Mouse (Mus musculus) forebrain, embryonic 12.5 days (tissue): ENCODE data around the gene Ppm1h. TPM values are rescaled to one million over a fixed set of nuclear protein-coding genes. Genes with fewer than 3 reads are reported as not detected.

Experiments
- ATAC-seq: fragments of 200-750 bp; cut with Nextera tagmentation; 2 replicates; pipeline ENCODE4 v1.8.0; 2017; ENCODE audit warnings: moderate TSS enrichment; ENCODE audit not compliant: low FRiP score
- H3K27ac ChIP-seq: fragments of 300-500 bp; sonication (generic); 2 replicates; pipeline ENCODE4 v1.5.1; 2016; ENCODE audit warnings: mild to moderate bottlenecking
- H3K27me3 ChIP-seq: fragments of 300-500 bp; sonication (generic); 2 replicates; pipeline ENCODE4 v1.6.1; 2016; ENCODE audit warnings: mild to moderate bottlenecking
- H3K36me3 ChIP-seq: fragments of 300-500 bp; sonication (generic); replicated peaks from 2 replicates; pipeline ENCODE4 v1.6.1; 2016; ENCODE audit warnings: mild to moderate bottlenecking
- H3K4me1 ChIP-seq: fragments of 300-500 bp; sonication (generic); 2 replicates; pipeline ENCODE4 v1.6.1; 2016
- H3K4me2 ChIP-seq: fragments of 300-500 bp; sonication (generic); 2 replicates; pipeline ENCODE4 v1.6.1; 2016; ENCODE audit warnings: mild to moderate bottlenecking, moderate library complexity
- H3K4me3 ChIP-seq: fragments of 300-500 bp; sonication (generic); replicated peaks from 2 replicates; pipeline ENCODE4 v1.5.1; 2016; ENCODE audit warnings: mild to moderate bottlenecking
- H3K9ac ChIP-seq: fragments of 300-500 bp; sonication (generic); 2 replicates; pipeline ENCODE4 v1.6.1; 2016; ENCODE audit warnings: mild to moderate bottlenecking
- H3K9me3 ChIP-seq: fragments of 300-500 bp; sonication (generic); 2 replicates; pipeline ENCODE4 v1.6.1; 2016
- WGBS: fragments of 180-500 bp; shearing (Covaris S2); methylation state at CpG from one replicate; pipeline ENCODE4 v1.1.7; 2016; 5-methylcytosine and 5-hydroxymethylcytosine counted together
- polyA plus RNA-seq: library from polyadenylated mRNA; unstranded; fragments of >200 nt; fragmentation: Nextera tagmentation; extraction: Ambion mirVana; gene quantifications from 2 replicates; pipeline ENCODE4 v1.2.1, GENCODE M21; 2016

The Ppm1h gene
- polyA plus RNA-seq, 1 experiment from 2014 or later, result 5.1 TPM

DNA sequence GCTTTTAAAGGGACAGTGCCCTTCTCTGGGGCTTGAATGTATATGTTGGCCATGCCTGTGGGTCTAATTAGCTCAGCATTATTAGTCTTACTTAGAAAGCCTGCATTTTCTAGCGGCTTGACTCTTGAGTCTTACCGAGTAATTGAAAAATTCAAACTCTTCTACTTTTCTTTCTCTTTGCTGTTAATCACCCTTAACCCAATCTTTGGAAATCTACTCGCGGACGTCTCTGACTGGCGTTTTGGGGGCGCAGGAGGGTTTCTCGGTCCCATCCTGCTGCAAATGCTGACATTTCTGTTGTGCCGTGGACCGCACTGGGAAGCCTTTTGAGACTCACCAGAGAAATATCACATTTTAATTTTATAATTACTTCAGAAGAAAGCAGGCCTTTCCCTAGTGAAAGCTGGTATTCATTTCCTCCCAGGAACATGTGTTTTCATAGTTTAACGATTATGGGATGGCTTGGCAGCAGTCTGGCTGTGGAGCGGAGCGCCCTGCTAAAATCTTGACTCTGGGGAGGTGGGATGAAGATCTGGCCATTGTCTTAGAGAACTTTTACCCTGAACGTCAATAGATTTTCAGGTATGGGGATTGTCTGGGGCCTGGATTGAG, 208.5 kb downstream of the Ppm1h start:
- Histone ChIP-seq H3K9me3 (no peaks in the 10 kb centered on the region), H3K27me3 (no peaks in the 10 kb centered on the region), H3K9ac (peak overlapping the region; percentile 47; the same call in 1 of the 2 replicates), H3K27ac (peak overlapping the region; percentile 96), H3K36me3 (no peaks in the 10 kb centered on the region), H3K4me3 (peak overlapping the region; percentile 20; the same call in 1 of the 2 replicates), H3K4me1 (peaks cover 66% of the 10 kb centered on the region), H3K4me2 (peak overlapping the region; percentile 50)
- no peak for ATAC-seq
- WGBS, result 22% methylated on average over 14 of the region's 14 CpGs

DNA sequence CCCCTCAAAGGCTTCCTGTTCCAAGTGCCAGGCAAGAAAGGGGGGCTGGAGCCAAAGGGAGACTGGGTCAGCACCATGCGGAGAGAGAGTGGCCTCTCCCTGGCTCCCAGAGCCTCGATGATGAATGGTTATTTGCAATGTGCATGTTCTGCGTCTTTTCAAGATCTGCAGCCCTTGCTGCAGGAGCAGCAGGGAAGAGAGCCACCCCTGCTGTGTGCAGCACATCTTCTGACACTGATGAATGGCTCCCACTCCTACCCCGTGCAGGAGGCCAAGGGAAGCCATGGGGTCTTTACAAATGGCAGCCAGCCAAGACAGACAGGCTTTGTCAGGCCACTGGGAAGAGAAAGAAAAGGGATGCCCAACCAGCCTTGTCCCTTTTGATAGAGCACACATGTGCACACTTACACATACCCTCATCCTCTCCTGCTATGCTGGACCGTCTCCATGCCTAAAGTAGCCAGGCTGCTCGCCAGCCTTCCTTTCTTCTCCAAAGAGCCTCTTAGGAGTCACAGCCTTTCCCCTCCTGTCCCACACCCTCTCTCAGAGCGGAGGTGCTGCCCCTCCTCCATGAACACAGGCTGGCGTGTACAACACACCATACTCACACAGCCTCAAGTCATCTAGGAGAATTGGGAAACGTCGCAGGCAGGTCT, 209.1 kb downstream of the Ppm1h start:
- ATAC-seq, result peak; percentile 39
- Histone ChIP-seq H3K4me2 (peak overlapping the region; percentile 50), H3K9me3 (no peaks in the 10 kb centered on the region), H3K4me1 (peaks cover 64% of the 10 kb centered on the region), H3K9ac (peak overlapping the region; percentile 47; the same call in 1 of the 2 replicates), H3K27me3 (no peaks in the 10 kb centered on the region), H3K27ac (peak overlapping the region; percentile 96), H3K36me3 (no peaks in the 10 kb centered on the region), H3K4me3 (no peak overlapping the region)
- 23% methylated on average over 10 of the region's 10 CpGs for WGBS

DNA sequence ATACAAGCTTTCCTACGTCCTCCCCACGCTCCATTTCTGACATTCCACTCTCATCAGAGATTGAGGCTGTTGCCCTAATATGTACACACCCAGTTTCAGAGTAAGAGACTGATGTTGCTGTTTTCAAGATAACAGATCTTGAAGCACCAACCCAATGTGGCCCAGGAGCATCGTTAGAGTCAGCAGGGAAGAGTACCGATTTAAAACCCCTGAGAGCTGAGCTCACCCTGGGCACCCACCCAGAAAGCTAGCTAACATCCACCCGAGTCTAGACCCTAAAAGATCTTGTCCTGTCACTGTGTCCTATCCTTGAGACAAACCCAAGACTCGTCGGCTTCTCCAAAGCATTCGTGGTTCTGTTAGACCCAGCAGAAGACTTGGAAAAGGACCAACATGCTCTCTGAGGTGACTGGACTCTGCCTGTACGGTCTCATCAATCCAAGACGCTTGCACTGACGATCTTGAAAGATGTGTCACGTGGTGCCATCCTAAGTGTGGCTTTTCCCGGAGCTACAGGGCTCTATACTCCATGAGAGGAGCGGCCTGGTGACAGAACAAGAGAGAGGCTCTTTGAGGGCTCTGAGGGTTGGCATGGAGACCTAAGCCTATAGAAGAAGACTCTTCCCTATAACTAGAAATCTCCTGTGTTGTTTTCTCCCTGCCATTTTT, 212.3 kb downstream of the Ppm1h start:
- no peaks in the 10 kb centered on the region for H3K27me3 ChIP-seq
- WGBS, result 89% methylated on average over 14 of the region's 14 CpGs
- peaks cover 41% of the 10 kb centered on the region for H3K4me1 ChIP-seq
- H3K9me3 ChIP-seq, result no peaks in the 10 kb centered on the region
- H3K27ac ChIP-seq, result peak overlapping the region; percentile 32; the same call in 1 of the 2 replicates
- H3K9ac ChIP-seq, result no peak overlapping the region
- no peaks in the 10 kb centered on the region for H3K36me3 ChIP-seq
- ATAC-seq, result no peak
- no peak overlapping the region for H3K4me2 ChIP-seq
- H3K4me3 ChIP-seq, result no peak overlapping the region

DNA sequence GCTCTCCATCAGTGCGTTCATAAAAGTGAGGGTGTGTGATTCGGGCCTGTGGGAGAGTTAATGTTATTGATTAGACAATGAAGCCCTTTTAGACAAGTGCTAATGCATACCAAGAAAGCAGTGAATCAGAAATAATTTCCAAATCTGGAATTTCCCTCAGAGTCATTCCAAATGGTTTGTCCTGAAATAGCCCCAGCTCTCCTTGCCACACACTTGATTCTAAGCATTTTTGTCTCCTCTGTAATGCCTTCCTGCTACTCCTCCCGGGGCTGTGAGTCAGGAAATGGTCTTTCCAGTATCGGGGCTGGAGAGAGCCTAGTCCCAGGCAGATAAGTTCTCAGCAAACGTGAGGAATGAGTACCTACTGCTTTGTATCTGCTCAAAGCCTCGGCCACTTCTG, 212.9 kb downstream of the Ppm1h start:
- Histone ChIP-seq H3K4me2 (no peak overlapping the region), H3K27me3 (no peaks in the 10 kb centered on the region), H3K27ac (no peak overlapping the region), H3K9me3 (no peaks in the 10 kb centered on the region), H3K9ac (no peak overlapping the region), H3K4me1 (peaks cover 37% of the 10 kb centered on the region), H3K4me3 (no peak overlapping the region), H3K36me3 (no peaks in the 10 kb centered on the region)
- no peak for ATAC-seq
- 71% methylated on average over 6 of the region's 6 CpGs for WGBS

DNA sequence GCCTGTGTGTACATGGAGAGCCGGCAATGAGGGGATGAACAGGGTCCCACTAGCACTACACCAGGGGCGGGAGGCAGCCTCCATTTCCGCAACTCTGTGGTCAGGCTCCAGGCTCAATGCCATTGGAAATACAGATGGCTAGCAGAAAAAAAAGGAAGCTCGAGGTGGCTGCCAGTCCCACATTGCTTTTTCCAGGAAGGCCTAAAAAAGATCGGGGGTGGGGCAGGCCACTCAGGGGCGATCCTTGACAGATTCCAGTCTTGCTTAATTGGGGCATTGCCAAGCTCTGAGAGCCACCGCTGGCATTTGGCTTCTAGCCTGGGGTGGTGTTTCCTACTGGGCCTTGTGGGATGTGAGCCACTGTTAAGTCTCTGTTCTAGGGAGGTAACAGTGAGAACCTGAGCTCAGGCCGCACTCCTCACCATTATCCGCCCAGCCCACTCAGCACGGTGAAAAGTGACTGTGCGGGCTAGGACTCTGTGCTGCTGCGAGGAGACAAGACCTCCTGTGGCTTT, 216.1 kb downstream of the Ppm1h start:
- H3K9me3 ChIP-seq, result no peaks in the 10 kb centered on the region
- H3K36me3 ChIP-seq, result no peaks in the 10 kb centered on the region
- H3K4me1 ChIP-seq, result peaks cover 18% of the 10 kb centered on the region
- no peak overlapping the region for H3K4me2 ChIP-seq
- no peak overlapping the region for H3K27ac ChIP-seq
- WGBS, result 76% methylated on average over 12 of the region's 12 CpGs
- no peaks in the 10 kb centered on the region for H3K27me3 ChIP-seq
- H3K4me3 ChIP-seq, result no peak overlapping the region
- no peak overlapping the region for H3K9ac ChIP-seq
- ATAC-seq, result peak; percentile 33; the same call in 1 of the 2 replicates

DNA sequence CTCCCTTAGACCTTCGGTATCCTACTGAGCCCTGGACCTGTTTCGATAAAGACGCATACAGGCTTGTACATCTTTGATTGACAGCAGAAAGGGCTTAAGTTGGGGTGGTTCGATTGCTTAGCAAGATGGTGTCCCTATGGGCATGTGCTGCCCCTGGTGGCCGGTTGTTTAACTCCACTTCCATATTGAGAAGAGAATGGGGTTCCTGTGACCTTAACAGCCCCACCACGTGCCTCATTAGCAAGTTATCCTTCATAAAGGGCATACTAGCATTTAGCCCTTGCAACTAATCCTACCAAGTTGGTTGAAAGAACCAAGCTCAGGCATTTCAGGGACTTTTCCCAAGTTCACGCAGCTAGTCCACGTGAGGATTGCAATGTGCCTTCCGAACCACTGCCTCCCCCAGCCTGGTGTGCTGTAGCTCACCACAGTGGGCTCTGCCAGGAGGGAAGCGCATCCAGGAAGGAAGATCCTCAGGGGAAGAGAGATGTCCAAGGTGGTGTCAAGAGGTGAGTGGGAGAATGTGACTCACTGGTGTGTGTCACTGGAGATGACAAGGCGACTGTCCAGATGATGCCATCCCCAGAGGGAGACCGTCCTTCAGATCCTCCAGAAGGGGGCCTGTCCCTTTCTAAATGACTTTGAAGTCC, 216.7 kb downstream of the Ppm1h start:
- no peak overlapping the region for H3K4me2 ChIP-seq
- H3K4me3 ChIP-seq, result no peak overlapping the region
- no peaks in the 10 kb centered on the region for H3K36me3 ChIP-seq
- H3K27ac ChIP-seq, result no peak overlapping the region
- no peaks in the 10 kb centered on the region for H3K9me3 ChIP-seq
- H3K27me3 ChIP-seq, result no peaks in the 10 kb centered on the region
- H3K4me1 ChIP-seq, result peaks cover 22% of the 10 kb centered on the region
- 74% methylated on average over 12 of the region's 12 CpGs for WGBS
- no peak overlapping the region for H3K9ac ChIP-seq
- no peak for ATAC-seq

DNA sequence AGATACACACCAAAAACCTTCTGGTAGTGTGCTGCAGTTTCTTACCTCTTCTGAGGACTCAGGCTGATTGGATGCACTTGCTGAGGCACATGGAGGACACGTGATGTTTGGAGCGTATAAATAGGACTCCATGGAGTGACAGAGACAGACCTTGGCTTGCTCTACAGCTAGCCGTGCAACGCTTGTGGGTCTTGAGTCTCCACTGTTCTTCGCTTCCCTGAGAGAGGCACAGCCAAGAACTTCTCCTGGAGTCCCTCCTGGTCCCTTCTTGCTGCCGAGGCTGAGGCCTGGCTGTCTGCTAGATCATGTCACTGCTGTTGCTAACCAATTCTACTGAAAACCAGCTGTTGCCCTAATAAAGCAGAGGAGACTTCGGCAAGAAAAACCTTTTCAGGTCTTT, 221.4 kb downstream of the Ppm1h start:
- no peaks in the 10 kb centered on the region for H3K9me3 ChIP-seq
- H3K4me2 ChIP-seq, result no peak overlapping the region
- no peak for ATAC-seq
- WGBS, result 71% methylated on average over 7 of the region's 7 CpGs
- H3K4me1 ChIP-seq, result peaks cover 25% of the 10 kb centered on the region
- no peak overlapping the region for H3K4me3 ChIP-seq
- no peak overlapping the region for H3K9ac ChIP-seq
- H3K27ac ChIP-seq, result peak overlapping the region; percentile 2; the same call in 1 of the 2 replicates
- no peaks in the 10 kb centered on the region for H3K36me3 ChIP-seq
- no peaks in the 10 kb centered on the region for H3K27me3 ChIP-seq

DNA sequence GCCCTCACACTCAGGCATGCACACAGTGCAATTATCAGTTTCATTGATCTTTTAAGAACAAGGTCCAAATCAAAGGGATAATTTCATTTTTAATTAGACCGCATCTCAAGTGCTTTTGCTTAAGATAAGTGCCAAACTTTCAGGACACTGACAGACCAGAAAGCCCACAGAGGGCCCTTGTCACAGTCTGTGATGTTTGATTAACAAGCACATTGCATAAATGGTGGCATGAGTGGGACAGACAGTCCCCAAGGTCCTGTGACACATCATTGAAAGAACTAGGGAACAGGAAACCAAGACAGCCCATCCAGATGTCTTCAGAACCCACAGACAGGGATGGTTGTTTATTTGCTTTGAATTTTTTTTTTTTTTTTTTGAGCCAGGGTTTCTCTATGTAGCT, 221.9 kb downstream of the Ppm1h start:
- WGBS, result 76% methylated on average over 1 of the region's 1 CpGs
- ATAC-seq, result no peak

DNA sequence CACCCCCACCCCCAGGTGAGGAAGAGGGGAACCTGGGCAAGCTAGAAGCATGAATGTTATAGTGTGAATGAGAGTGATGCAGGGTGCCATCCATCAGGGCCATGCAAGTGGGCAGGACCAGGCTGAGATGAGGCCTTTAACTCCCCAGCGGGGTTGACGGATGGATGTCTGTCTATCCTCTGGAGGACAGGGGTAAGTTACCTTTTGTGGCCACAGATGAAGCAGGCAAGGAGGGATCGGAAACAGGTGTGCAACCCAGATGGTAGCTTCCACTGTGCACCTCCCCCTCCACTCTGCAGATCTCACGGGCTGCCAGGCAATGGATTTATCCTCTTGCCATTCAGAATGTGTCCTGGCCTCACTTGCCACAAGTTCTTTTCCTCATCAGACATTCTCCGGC, 222.8 kb downstream of the Ppm1h start:
- H3K36me3 ChIP-seq, result no peaks in the 10 kb centered on the region
- H3K4me3 ChIP-seq, result no peak overlapping the region
- no peak overlapping the region for H3K27ac ChIP-seq
- H3K27me3 ChIP-seq, result no peaks in the 10 kb centered on the region
- no peak overlapping the region for H3K4me2 ChIP-seq
- H3K9me3 ChIP-seq, result no peaks in the 10 kb centered on the region
- H3K9ac ChIP-seq, result no peak overlapping the region
- H3K4me1 ChIP-seq, result peaks cover 24% of the 10 kb centered on the region
- ATAC-seq, result no peak; the same call in 1 of the 2 replicates
- 77% methylated on average over 5 of the region's 5 CpGs for WGBS

More for the DNA sequence above, 221.9 kb downstream of the Ppm1h start:
- no peaks in the 10 kb centered on the region for H3K9me3 ChIP-seq
- no peak overlapping the region for H3K9ac ChIP-seq
- H3K36me3 ChIP-seq, result no peaks in the 10 kb centered on the region
- H3K4me2 ChIP-seq, result no peak overlapping the region
- H3K4me1 ChIP-seq, result peaks cover 24% of the 10 kb centered on the region
- H3K27ac ChIP-seq, result no peak overlapping the region
- H3K4me3 ChIP-seq, result no peak overlapping the region
- no peaks in the 10 kb centered on the region for H3K27me3 ChIP-seq

DNA sequence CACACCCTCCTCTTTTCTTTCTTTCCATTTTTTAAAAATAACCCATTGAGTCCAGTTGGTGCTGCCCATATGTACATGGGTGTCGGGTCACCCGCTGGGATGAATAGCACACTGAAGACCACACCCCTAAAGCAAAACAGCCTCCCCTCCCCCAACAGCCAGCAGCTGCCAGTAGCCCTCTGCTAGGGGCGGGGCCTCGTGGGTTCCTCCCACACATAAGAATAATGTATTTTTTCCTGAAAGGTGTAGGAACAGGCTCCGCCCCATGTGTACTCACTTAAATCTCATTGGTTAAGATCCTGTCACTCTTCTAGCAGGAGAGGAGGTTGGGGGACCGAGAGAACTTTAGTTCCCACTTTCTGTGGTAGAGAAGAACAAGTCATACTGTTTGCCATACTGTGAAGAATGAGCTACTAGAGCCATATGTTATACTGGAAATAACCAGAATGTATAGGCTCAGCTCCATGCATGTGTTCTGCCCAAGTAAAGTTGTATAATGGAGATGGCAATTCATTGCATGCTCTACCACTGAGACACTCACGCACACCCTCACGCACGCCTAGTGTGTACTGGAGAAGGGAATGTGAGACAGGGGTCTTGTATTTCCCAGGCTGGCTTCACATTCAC, 231.0 kb downstream of the Ppm1h start:
- Histone ChIP-seq H3K4me3 (no peak overlapping the region), H3K36me3 (no peaks in the 10 kb centered on the region), H3K4me1 (peaks cover 25% of the 10 kb centered on the region), H3K27me3 (0 out of 2 replicates have a peak, but pooled peaks cover 2% of the 10 kb centered on the region), H3K9ac (no peak overlapping the region), H3K4me2 (no peak overlapping the region), H3K27ac (no peak overlapping the region), H3K9me3 (no peaks in the 10 kb centered on the region)
- WGBS, result 89% methylated on average over 9 of the region's 9 CpGs
- ATAC-seq, result no peak

DNA sequence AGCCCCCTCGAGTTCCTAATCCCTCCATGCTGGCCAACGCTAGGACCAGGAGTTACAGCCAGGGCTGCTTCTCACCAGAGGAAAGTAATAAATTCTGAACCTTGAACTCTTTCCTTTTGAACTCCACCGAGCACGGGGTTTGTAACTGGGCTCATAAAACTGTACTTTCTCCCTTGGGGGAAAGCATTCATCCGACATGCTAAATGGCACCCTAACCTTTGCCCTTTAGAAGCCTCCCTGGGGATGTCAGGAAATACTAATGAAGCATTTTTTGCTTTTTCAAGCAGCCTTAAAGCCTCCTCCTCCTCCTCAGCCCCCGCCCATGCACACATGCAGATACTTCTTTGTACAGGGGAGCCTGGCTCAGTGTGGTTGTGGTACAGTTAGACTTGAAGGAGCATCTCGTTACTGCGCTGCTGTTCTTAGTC, 232.2 kb downstream of the Ppm1h start:
- 55% methylated on average over 8 of the region's 8 CpGs for WGBS
- peak overlapping the region; percentile 31; the same call in 1 of the 2 replicates for H3K27ac ChIP-seq
- peaks cover 25% of the 10 kb centered on the region for H3K4me1 ChIP-seq
- ATAC-seq, result no peak
- no peak overlapping the region for H3K4me3 ChIP-seq
- no peaks in the 10 kb centered on the region for H3K36me3 ChIP-seq
- H3K9ac ChIP-seq, result no peak overlapping the region
- H3K27me3 ChIP-seq, result 0 out of 2 replicates have a peak, but pooled peaks cover 2% of the 10 kb centered on the region
- no peaks in the 10 kb centered on the region for H3K9me3 ChIP-seq
- H3K4me2 ChIP-seq, result no peak overlapping the region
